ENCODE assay signal across 8 mouse cellular contexts in the genomic region with DNA sequence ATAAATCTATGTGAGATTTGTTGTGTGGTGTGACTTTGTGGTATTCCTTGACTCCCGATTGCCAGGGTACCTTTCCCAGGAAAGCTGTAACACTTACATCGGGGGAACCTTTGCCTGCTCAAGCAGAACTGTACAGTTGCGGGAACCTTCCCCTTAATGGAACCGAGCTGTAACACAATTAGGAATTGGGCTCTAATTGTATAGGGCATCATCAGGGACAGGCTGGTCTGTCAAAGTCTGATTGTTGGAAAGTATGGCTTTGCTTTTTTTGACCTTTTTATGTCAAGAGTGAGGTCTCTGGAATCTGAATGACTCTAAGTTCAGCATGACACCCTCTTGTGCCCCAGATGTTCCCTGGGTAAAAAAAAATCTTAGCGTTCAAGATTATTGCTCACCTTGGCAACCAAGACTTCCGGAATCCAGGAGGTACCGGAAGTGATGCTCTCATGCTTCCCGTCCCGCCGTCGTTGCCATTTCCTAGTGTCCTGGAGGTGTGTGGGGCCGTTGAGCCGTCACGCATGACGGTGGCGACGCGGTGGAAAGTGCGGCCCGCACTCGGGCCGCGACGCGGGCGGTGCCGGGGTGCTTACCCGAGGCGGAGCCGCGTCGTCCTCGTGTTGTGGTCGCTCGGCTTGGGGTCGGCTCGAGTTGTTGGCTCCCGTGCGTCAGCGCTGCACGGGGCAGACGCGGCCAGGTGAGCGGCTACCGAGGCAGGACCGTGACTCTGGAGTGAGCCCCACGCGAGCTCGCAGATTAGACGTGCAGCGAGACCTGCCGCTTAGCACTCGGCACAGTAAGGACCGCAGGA. TPM values are rescaled to one million over a fixed set of nuclear protein-coding genes. Genes with fewer than 3 reads are reported as not detected.
DNase-seq lines count a peak whose midpoint lies in the region; ATAC-seq and TF ChIP-seq lines count a peak whose summit lies in the region.

No protein-coding gene starts in this region.

- H3K27me3 ChIP-seq in forebrain, embryonic 10.5 days (ENCODE audit: poor library complexity, severe bottlenecking): 0 out of 2 replicates have a peak, but pooled peaks cover 5% of the 10 kb centered on the region
- H3K27me3 ChIP-seq in heart, embryonic 13.5 days (replicated peaks): peaks cover 7% of the 10 kb centered on the region; the same call in 1 of the 2 replicates
- no peaks in the 10 kb centered on the region for H3K27me3 ChIP-seq in kidney, postnatal 0 days (ENCODE audit: insufficient read depth, low read length)
- no peaks in the 10 kb centered on the region for H3K27me3 ChIP-seq in liver, embryonic 11.5 days (replicated peaks; ENCODE audit: control insufficient read depth, insufficient read depth, low read length)
- H3K27me3 ChIP-seq in myocyte (ENCODE audit: control insufficient read depth, insufficient read depth, insufficient read length): no peaks in the 10 kb centered on the region

- H3K9me3 ChIP-seq in forebrain, embryonic 10.5 days: no peaks in the 10 kb centered on the region
- peaks cover 9% of the 10 kb centered on the region; the same call in 1 of the 2 replicates for H3K9me3 ChIP-seq in heart, embryonic 13.5 days
- no peaks in the 10 kb centered on the region for H3K9me3 ChIP-seq in kidney, postnatal 0 days (replicated peaks; ENCODE audit: low read length)
- H3K9me3 ChIP-seq in liver, embryonic 11.5 days (ENCODE audit: control insufficient read depth, low read length): no peaks in the 10 kb centered on the region

- TF ChIP-seq CTCF in kidney, postnatal 0 days (IDR thresholded peaks at IDR 0.05; ENCODE audit: low read depth): no peak

- H3K4me2 ChIP-seq in heart, embryonic 13.5 days: peak overlapping the region; percentile 88
- peak overlapping the region; percentile 93 for H3K4me2 ChIP-seq in kidney, postnatal 0 days (ENCODE audit: low read length)
- peak overlapping the region; percentile 91 for H3K4me2 ChIP-seq in liver, embryonic 11.5 days
- peak overlapping the region; percentile 80 for H3K4me2 ChIP-seq in myocyte (ENCODE audit: low read depth)

- ATAC-seq in CD4-positive, CD25-positive, alpha-beta regulatory T cell, adult 4 months: peak; percentile 97
- ATAC-seq in heart, embryonic 13.5 days (ENCODE audit: extremely low read depth, insufficient number of reproducible peaks, low FRiP score, low TSS enrichment): peak; percentile 42; the same call in 1 of the 2 replicates
- ATAC-seq in kidney, postnatal 0 days (replicated peaks; ENCODE audit: low FRiP score, low read depth): peak; percentile 86
- peak; percentile 70 for ATAC-seq in liver, embryonic 11.5 days (replicated peaks; ENCODE audit: low FRiP score)

- H3K9ac ChIP-seq in heart, embryonic 13.5 days: peak overlapping the region; percentile 90
- peak overlapping the region; percentile 79 for H3K9ac ChIP-seq in kidney, postnatal 0 days (ENCODE audit: low read depth, low read length)
- H3K9ac ChIP-seq in liver, embryonic 11.5 days (ENCODE audit: low read depth, low read length): peak overlapping the region; percentile 79

- H3K27ac ChIP-seq in brown adipose tissue, adult 24 weeks (replicated peaks; ENCODE audit: low read depth, low read length): no peak overlapping the region
- H3K27ac ChIP-seq in forebrain, embryonic 10.5 days: peak overlapping the region; percentile 87
- no peak overlapping the region for H3K27ac ChIP-seq in heart, embryonic 13.5 days (replicated peaks)
- H3K27ac ChIP-seq in kidney, postnatal 0 days: peak overlapping the region; percentile 54; the same call in 1 of the 2 replicates
- no peak overlapping the region for H3K27ac ChIP-seq in liver, embryonic 11.5 days (ENCODE audit: low read depth, low read length)

- peak; percentile 70 for TF ChIP-seq POLR2A in myocyte (IDR thresholded peaks at IDR 0.05; ENCODE audit: insufficient read length, low read depth)

- peak; percentile 71 for DNase-seq in forebrain, embryonic 10.5 days (ENCODE audit: extremely low spot score, low spot score)
- peak; percentile 80 for DNase-seq in kidney, postnatal 0 days (ENCODE audit: low spot score)
- DNase-seq in liver, embryonic 11.5 days (ENCODE audit: low spot score): peak; percentile 51
- DNase-seq in spleen, postnatal 4 days (ENCODE audit: low spot score in 2 of 2): peak; percentile 35 to 72

- WGBS in forebrain, embryonic 10.5 days: 7% methylated on average over 54 of the region's 54 CpGs
- 6% methylated on average over 54 of the region's 54 CpGs for WGBS in heart, embryonic 13.5 days
- WGBS in kidney, postnatal 0 days: 6% methylated on average over 54 of the region's 54 CpGs
- 6% methylated on average over 54 of the region's 54 CpGs for WGBS in liver, embryonic 11.5 days

- no peaks in the 10 kb centered on the region for H3K79me2 ChIP-seq in myocyte (ENCODE audit: control insufficient read depth, insufficient read depth)

- peak overlapping the region; percentile 95 for H3K4me3 ChIP-seq in brown adipose tissue, adult 24 weeks (ENCODE audit: insufficient read depth, low read depth, low read length)
- H3K4me3 ChIP-seq in forebrain, embryonic 10.5 days: peak overlapping the region; percentile 87
- H3K4me3 ChIP-seq in heart, embryonic 13.5 days: peak overlapping the region; percentile 83
- peak overlapping the region; percentile 75 for H3K4me3 ChIP-seq in kidney, postnatal 0 days (replicated peaks; ENCODE audit: low read depth, low read length)
- H3K4me3 ChIP-seq in liver, embryonic 11.5 days (ENCODE audit: low read depth, low read length): peak overlapping the region; percentile 65
- peak overlapping the region; percentile 24 for H3K4me3 ChIP-seq in myocyte

- H3K36me3 ChIP-seq in forebrain, embryonic 10.5 days (replicated peaks): peaks cover 9% of the 10 kb centered on the region; the same call in 1 of the 2 replicates
- peaks cover 17% of the 10 kb centered on the region for H3K36me3 ChIP-seq in heart, embryonic 13.5 days
- H3K36me3 ChIP-seq in kidney, postnatal 0 days (ENCODE audit: insufficient read depth, low read length): peaks cover 3% of the 10 kb centered on the region; the same call in 1 of the 2 replicates
- no peaks in the 10 kb centered on the region for H3K36me3 ChIP-seq in liver, embryonic 11.5 days (ENCODE audit: control insufficient read depth, insufficient read depth, low read length)
- no peaks in the 10 kb centered on the region for H3K36me3 ChIP-seq in myocyte (ENCODE audit: control insufficient read depth, insufficient read depth)

- H3K4me1 ChIP-seq in brown adipose tissue, adult 24 weeks (ENCODE audit: control insufficient read depth, insufficient read depth, insufficient read length, low read length): peaks cover 5% of the 10 kb centered on the region; the same call in 1 of the 2 replicates
- H3K4me1 ChIP-seq in forebrain, embryonic 10.5 days: peaks cover 16% of the 10 kb centered on the region
- peaks cover 5% of the 10 kb centered on the region for H3K4me1 ChIP-seq in heart, embryonic 13.5 days
- H3K4me1 ChIP-seq in kidney, postnatal 0 days (replicated peaks; ENCODE audit: insufficient read depth, low read length): no peaks in the 10 kb centered on the region
- H3K4me1 ChIP-seq in liver, embryonic 11.5 days (replicated peaks; ENCODE audit: control insufficient read depth, insufficient read depth, low read length): no peaks in the 10 kb centered on the region

- peak overlapping the region; percentile 4 for H3ac ChIP-seq in myocyte (ENCODE audit: control insufficient read depth, insufficient read length)

RNA-seq across cellular contexts. Expression of gene Zkscan7, which starts 1.1 kb away (rescaled TPM):
- 1 to 10 TPM; 2.8 to 4.9 TPM for polyA plus RNA-seq in CD4-positive, CD25-positive, alpha-beta regulatory T cell, adult 4 months (2017; shearing (Covaris generic))
- 2.7 and 3.8 TPM in 2 replicates for polyA plus RNA-seq in brown adipose tissue, adult 24 weeks (2012; ENCODE audit: insufficient read depth, insufficient read length, missing spikeins)
- polyA plus RNA-seq in forebrain, embryonic 10.5 days (2016; fragmentation: Nextera tagmentation; extraction: Ambion mirVana): 4.7 and 4.9 TPM in 2 replicates
- 2.1 and 3.0 TPM in 2 replicates for polyA plus RNA-seq in heart, embryonic 13.5 days (2015; fragmentation: Nextera tagmentation; extraction: Ambion mirVana)
- polyA plus RNA-seq in kidney, postnatal 0 days (2015; fragmentation: Nextera tagmentation; extraction: Ambion mirVana): 3.7 and 4.3 TPM in 2 replicates
- 1.1 and 2.0 TPM in 2 replicates for polyA plus RNA-seq in liver, embryonic 11.5 days (2014; fragmentation: Nextera tagmentation; extraction: Ambion mirVana)
- polyA plus RNA-seq in myocyte (2012; fragmentation: generic; extraction: Trizol): 0.95 TPM

RNA-seq across cellular contexts. Expression of gene Zfp445, which starts 20.8 kb away (rescaled TPM):
- polyA plus RNA-seq in CD4-positive, CD25-positive, alpha-beta regulatory T cell, adult 4 months (2017; shearing (Covaris generic)): 10 to 100 TPM; 38.3 to 85.0 TPM
- polyA plus RNA-seq in brown adipose tissue, adult 24 weeks (2012; ENCODE audit: insufficient read depth, insufficient read length, missing spikeins): 24.4 and 26.4 TPM in 2 replicates
- 82.3 and 83.3 TPM in 2 replicates for polyA plus RNA-seq in forebrain, embryonic 10.5 days (2016; fragmentation: Nextera tagmentation; extraction: Ambion mirVana)
- 33.7 and 40.3 TPM in 2 replicates for polyA plus RNA-seq in heart, embryonic 13.5 days (2015; fragmentation: Nextera tagmentation; extraction: Ambion mirVana)
- polyA plus RNA-seq in kidney, postnatal 0 days (2015; fragmentation: Nextera tagmentation; extraction: Ambion mirVana): 33.0 and 35.0 TPM in 2 replicates
- 43.5 and 50.2 TPM in 2 replicates for polyA plus RNA-seq in liver, embryonic 11.5 days (2014; fragmentation: Nextera tagmentation; extraction: Ambion mirVana)
- polyA plus RNA-seq in myocyte (2012; fragmentation: generic; extraction: Trizol): 10.0 TPM

RNA-seq across cellular contexts. Expression of gene Zfp105, which starts 36.3 kb away (rescaled TPM):
- not detected for polyA plus RNA-seq in CD4-positive, CD25-positive, alpha-beta regulatory T cell, adult 4 months (2017; shearing (Covaris generic))
- 0.95 TPM in 1 of 2 replicates, not detected in the other for polyA plus RNA-seq in brown adipose tissue, adult 24 weeks (2012; ENCODE audit: insufficient read depth, insufficient read length, missing spikeins)
- polyA plus RNA-seq in forebrain, embryonic 10.5 days (2016; fragmentation: Nextera tagmentation; extraction: Ambion mirVana): 30.9 and 31.6 TPM in 2 replicates
- 11.0 and 12.0 TPM in 2 replicates for polyA plus RNA-seq in heart, embryonic 13.5 days (2015; fragmentation: Nextera tagmentation; extraction: Ambion mirVana)
- polyA plus RNA-seq in kidney, postnatal 0 days (2015; fragmentation: Nextera tagmentation; extraction: Ambion mirVana): 17.0 and 18.9 TPM in 2 replicates
- 11.1 and 11.6 TPM in 2 replicates for polyA plus RNA-seq in liver, embryonic 11.5 days (2014; fragmentation: Nextera tagmentation; extraction: Ambion mirVana)
- polyA plus RNA-seq in myocyte (2012; fragmentation: generic; extraction: Trizol): not detected

RNA-seq across cellular contexts. Expression of gene Gm35549, which starts 42.7 kb away (rescaled TPM):
- 1 to 10 TPM; 1.4 to 3.1 TPM for polyA plus RNA-seq in CD4-positive, CD25-positive, alpha-beta regulatory T cell, adult 4 months (2017; shearing (Covaris generic))
- not detected in 2 replicates for polyA plus RNA-seq in brown adipose tissue, adult 24 weeks (2012; ENCODE audit: insufficient read depth, insufficient read length, missing spikeins)
- polyA plus RNA-seq in forebrain, embryonic 10.5 days (2016; fragmentation: Nextera tagmentation; extraction: Ambion mirVana): 0.28 and 0.33 TPM in 2 replicates
- polyA plus RNA-seq in heart, embryonic 13.5 days (2015; fragmentation: Nextera tagmentation; extraction: Ambion mirVana): 0.25 TPM in 1 of 2 replicates, not detected in the other
- polyA plus RNA-seq in kidney, postnatal 0 days (2015; fragmentation: Nextera tagmentation; extraction: Ambion mirVana): 0.20 TPM in 1 of 2 replicates, not detected in the other
- polyA plus RNA-seq in liver, embryonic 11.5 days (2014; fragmentation: Nextera tagmentation; extraction: Ambion mirVana): not detected in 2 replicates
- polyA plus RNA-seq in myocyte (2012; fragmentation: generic; extraction: Trizol): 0.20 TPM

Comparison
In these comparisons a context has a peak if more than half of its experiments do, and no peak if none do; other contexts are left out.
1. ATAC-seq: peak in every context shown above with its lines; median percentile 97 in CD4-positive, CD25-positive, alpha-beta regulatory T cell, adult 4 months; 86 in kidney, postnatal 0 days; 70 in liver, embryonic 11.5 days; 42 in heart, embryonic 13.5 days.
2. H3K27ac ChIP-seq: peak in forebrain, embryonic 10.5 days (single experiment) and kidney, postnatal 0 days (single experiment); none in brown adipose tissue, adult 24 weeks (single experiment), heart, embryonic 13.5 days (single experiment) and liver, embryonic 11.5 days (single experiment).
3. H3K4me3 ChIP-seq: peak in every context shown above with its lines; median percentile 95 in brown adipose tissue, adult 24 weeks; 87 in forebrain, embryonic 10.5 days; 83 in heart, embryonic 13.5 days; 75 in kidney, postnatal 0 days; 65 in liver, embryonic 11.5 days; 24 in myocyte.
4. Peak in every context shown above with its lines, with median percentiles within 50 percentile points of each other: DNase-seq, H3K4me2 ChIP-seq and H3K9ac ChIP-seq.